Mouse (Mus musculus) intestine, embryonic 15.5 days (tissue): ENCODE results near the gene Gtf3c3. TPM values are rescaled to one million over a fixed set of nuclear protein-coding genes. Genes with fewer than 3 reads are reported as not detected.

ENCODE experiments used
- ATAC-seq: fragments of 200-750 bp; cut with Nextera tagmentation; 2 replicates; pipeline ENCODE4 v1.8.0; 2017; ENCODE audit warnings: moderate TSS enrichment, moderate library complexity
- H3K27ac ChIP-seq: fragments of 300-500 bp; sonication (generic); 2 replicates; pipeline ENCODE4 v1.5.1; 2015; ENCODE audit warnings: mild to moderate bottlenecking, inconsistent platforms
- H3K27me3 ChIP-seq: fragments of 300-500 bp; sonication (generic); replicated peaks from 2 replicates; pipeline ENCODE4 v1.6.1; 2015; ENCODE audit warnings: inconsistent platforms
- H3K36me3 ChIP-seq: fragments of 300-500 bp; sonication (generic); 2 replicates; pipeline ENCODE4 v1.6.1; 2015; ENCODE audit warnings: inconsistent platforms
- H3K4me1 ChIP-seq: fragments of 300-500 bp; sonication (generic); replicated peaks from 2 replicates; pipeline ENCODE4 v1.6.1; 2015; ENCODE audit warnings: inconsistent platforms
- H3K4me2 ChIP-seq: fragments of 300-500 bp; sonication (generic); replicated peaks from 2 replicates; pipeline ENCODE4 v1.6.1; 2015; ENCODE audit warnings: mild to moderate bottlenecking, inconsistent platforms
- H3K4me3 ChIP-seq: fragments of 300-500 bp; sonication (generic); replicated peaks from 2 replicates; pipeline ENCODE4 v1.5.1; 2015; ENCODE audit warnings: inconsistent platforms
- H3K9ac ChIP-seq: fragments of 300-500 bp; sonication (generic); 2 replicates; pipeline ENCODE4 v1.6.1; 2015; ENCODE audit warnings: inconsistent platforms
- H3K9me3 ChIP-seq: fragments of 300-500 bp; sonication (generic); 2 replicates; pipeline ENCODE4 v1.6.1; 2016; ENCODE audit warnings: inconsistent platforms
- WGBS: fragments of 180-500 bp; shearing (Covaris S2); methylation state at CpG from one replicate; pipeline ENCODE4 v1.1.7; 2015; 5-methylcytosine and 5-hydroxymethylcytosine counted together
- polyA plus RNA-seq: library from polyadenylated mRNA; unstranded; fragments of >200 nt; fragmentation: Nextera tagmentation; extraction: Ambion mirVana; gene quantifications from 2 replicates; pipeline ENCODE4 v1.2.1, GENCODE M21; 2015

Gene Gtf3c3
- polyA plus RNA-seq, 1 experiment from 2014 or later: 20.8 TPM

- Histone ChIP-seq H3K27ac (no peak overlapping the region), H3K4me2 (no peak overlapping the region), H3K4me3 (no peak overlapping the region), H3K9ac (no peak overlapping the region), H3K27me3 (no peaks in the 10 kb centered on the region), H3K36me3 (no peaks in the 10 kb centered on the region), H3K9me3 (no peaks in the 10 kb centered on the region), H3K4me1 (no peaks in the 10 kb centered on the region)
- no peak for ATAC-seq
- 91% methylated on average over 9 of the region's 9 CpGs for WGBS
Measured at GRCm38 (mm10) chr1:54380978-54381914, 57.5 kb downstream of the Gtf3c3 start.

DNA sequence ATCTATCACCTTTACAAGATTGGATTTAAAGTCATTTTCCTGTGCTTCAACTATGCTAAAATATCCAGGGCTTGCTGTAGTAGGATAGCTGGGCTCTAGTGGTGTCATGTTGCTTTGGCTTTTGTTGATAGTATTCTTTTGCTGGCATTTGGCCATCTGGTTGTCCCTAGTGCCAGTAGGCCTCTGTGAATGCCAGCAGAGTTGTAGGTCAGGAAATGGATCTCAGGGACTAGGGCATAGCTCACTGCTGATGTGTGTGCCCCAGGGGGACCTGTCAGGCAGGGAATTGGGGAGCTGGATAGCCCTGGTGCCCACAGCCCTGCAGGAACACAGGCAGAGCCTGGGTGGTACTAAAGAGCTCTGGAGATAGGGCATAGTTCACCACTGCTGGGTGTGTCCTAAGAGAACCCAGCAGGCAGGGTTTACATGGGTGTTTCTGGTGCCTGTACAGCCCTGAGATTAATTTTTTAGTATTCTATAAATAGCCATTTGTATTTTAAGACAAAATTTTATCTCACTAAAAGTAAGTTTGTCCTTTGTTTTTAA is 61.2 kb downstream of the Gtf3c3 start:
- no peak; the same call in 1 of the 2 replicates for ATAC-seq
- Histone ChIP-seq H3K9ac (no peak overlapping the region), H3K9me3 (no peaks in the 10 kb centered on the region), H3K27ac (no peak overlapping the region), H3K36me3 (no peaks in the 10 kb centered on the region), H3K4me2 (no peak overlapping the region), H3K4me1 (no peaks in the 10 kb centered on the region), H3K4me3 (no peak overlapping the region), H3K27me3 (no peaks in the 10 kb centered on the region)

GRCm38 (mm10) chr1:54356566-54356965 is 82.2 kb downstream of the Gtf3c3 start:
- ATAC-seq: no peak
- 72% methylated on average over 6 of the region's 6 CpGs for WGBS
- H3K4me2 ChIP-seq: no peak overlapping the region
- H3K27ac ChIP-seq: no peak overlapping the region
- no peak overlapping the region for H3K4me3 ChIP-seq
- no peaks in the 10 kb centered on the region for H3K9me3 ChIP-seq
- H3K36me3 ChIP-seq: no peaks in the 10 kb centered on the region
- H3K9ac ChIP-seq: no peak overlapping the region
- H3K27me3 ChIP-seq: no peaks in the 10 kb centered on the region
- no peaks in the 10 kb centered on the region for H3K4me1 ChIP-seq

GRCm38 (mm10) chr1:54355485-54355884 is 83.3 kb downstream of the Gtf3c3 start:
- H3K27ac ChIP-seq: no peak overlapping the region
- no peak overlapping the region for H3K4me3 ChIP-seq
- H3K4me2 ChIP-seq: no peak overlapping the region
- H3K9ac ChIP-seq: no peak overlapping the region
- WGBS: 85% methylated on average over 5 of the region's 5 CpGs
- no peaks in the 10 kb centered on the region for H3K4me1 ChIP-seq
- H3K9me3 ChIP-seq: no peaks in the 10 kb centered on the region
- H3K27me3 ChIP-seq: no peaks in the 10 kb centered on the region
- H3K36me3 ChIP-seq: no peaks in the 10 kb centered on the region
- ATAC-seq: no peak

DNA sequence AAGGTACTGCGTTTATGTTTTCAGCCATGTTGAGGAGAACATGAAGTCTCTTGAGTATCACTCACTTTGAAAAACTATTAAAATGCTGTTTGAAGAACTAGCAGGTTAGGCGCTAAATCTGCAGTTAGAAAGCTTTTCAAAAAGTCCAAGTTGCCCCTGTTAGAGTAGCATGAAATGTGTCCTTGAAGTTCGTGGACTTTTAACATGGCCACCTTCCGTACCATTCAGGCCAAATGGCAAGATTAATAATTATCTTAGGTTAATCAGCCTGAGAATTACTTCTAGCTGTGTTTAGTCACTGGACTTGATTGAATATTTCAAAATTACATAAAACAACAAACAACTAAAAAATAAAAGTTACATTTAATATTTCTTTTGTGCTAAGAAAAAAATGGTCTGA is 84.0 kb downstream of the Gtf3c3 start:
- H3K27ac ChIP-seq: no peak overlapping the region
- no peaks in the 10 kb centered on the region for H3K4me1 ChIP-seq
- H3K9ac ChIP-seq: no peak overlapping the region
- H3K4me2 ChIP-seq: no peak overlapping the region
- H3K4me3 ChIP-seq: no peak overlapping the region
- 91% methylated on average over 4 of the region's 4 CpGs for WGBS
- H3K9me3 ChIP-seq: no peaks in the 10 kb centered on the region
- H3K36me3 ChIP-seq: no peaks in the 10 kb centered on the region
- H3K27me3 ChIP-seq: no peaks in the 10 kb centered on the region
- ATAC-seq: no peak

Other genes with a start within 250 kb of the Gtf3c3 start
- 1.4 and 1.8 TPM in 2 replicates for gene Hecw2, start 243.8 kb downstream of the Gtf3c3 start, polyA plus RNA-seq
- 0.11 and 0.14 TPM in 2 replicates for gene Ccdc150, start 188.3 kb downstream of the Gtf3c3 start, polyA plus RNA-seq
- gene Pgap1, start 118.7 kb upstream of the Gtf3c3 start, polyA plus RNA-seq: 9.2 and 9.4 TPM in 2 replicates